Mouse (Mus musculus): ENCODE measurements at regions not wholly inside any gene's neighbourhood (a gene's known extent, or its start where the extent isn't known, plus 50 kb on each side); places are given as distances from the start of the nearest gene placed in this dataset.

GRCm38 (mm10) chr7:74224378-74224777 lies 210.9 kb upstream of the St8sia2 start:
- Histone ChIP-seq H3K36me3 (no peaks in the 10 kb centered on the region), H3K9me3 (no peaks in the 10 kb centered on the region), H3K27ac (no peak overlapping the region), H3K9ac (replicated peaks) (no peak overlapping the region), H3K4me2 (replicated peaks) (no peak overlapping the region), H3K4me1 (replicated peaks) (no peaks in the 10 kb centered on the region), H3K27me3 (no peaks in the 10 kb centered on the region), H3K4me3 (replicated peaks) (no peak overlapping the region)
- no peak for ATAC-seq
- WGBS = 67% methylated on average over 3 of the region's 3 CpGs

- no peak overlapping the region for H3K4me3 ChIP-seq (replicated peaks)
- no peaks in the 10 kb centered on the region for H3K27me3 ChIP-seq
- no peak overlapping the region for H3K9ac ChIP-seq (replicated peaks)
- no peaks in the 10 kb centered on the region for H3K36me3 ChIP-seq
- no peaks in the 10 kb centered on the region for H3K9me3 ChIP-seq
- 28% methylated on average over 4 of the region's 4 CpGs for WGBS
- H3K27ac ChIP-seq = no peak overlapping the region
- ATAC-seq = no peak
- H3K4me2 ChIP-seq (replicated peaks) = no peak overlapping the region
- H3K4me1 ChIP-seq (replicated peaks) = no peaks in the 10 kb centered on the region
Observed at GRCm38 (mm10) chr7:74200661-74201060, 187.2 kb upstream of the St8sia2 start.

GRCm38 (mm10) chr7:74198796-74199195 lies 185.3 kb upstream of the St8sia2 start:
- Histone ChIP-seq H3K27ac (no peak overlapping the region), H3K4me1 (replicated peaks) (no peaks in the 10 kb centered on the region), H3K9me3 (no peaks in the 10 kb centered on the region), H3K36me3 (no peaks in the 10 kb centered on the region), H3K4me3 (replicated peaks) (no peak overlapping the region), H3K9ac (replicated peaks) (no peak overlapping the region), H3K27me3 (no peaks in the 10 kb centered on the region), H3K4me2 (replicated peaks) (no peak overlapping the region)
- ATAC-seq = no peak
- WGBS = 88% methylated on average over 6 of the region's 6 CpGs

GRCm38 (mm10) chr7:74184661-74185060 lies 171.2 kb upstream of the St8sia2 start:
- Histone ChIP-seq H3K4me1 (replicated peaks) (no peaks in the 10 kb centered on the region), H3K36me3 (no peaks in the 10 kb centered on the region), H3K4me3 (replicated peaks) (no peak overlapping the region), H3K9ac (replicated peaks) (no peak overlapping the region), H3K4me2 (replicated peaks) (no peak overlapping the region), H3K27me3 (no peaks in the 10 kb centered on the region), H3K9me3 (no peaks in the 10 kb centered on the region), H3K27ac (no peak overlapping the region)
- ATAC-seq = no peak

DNA sequence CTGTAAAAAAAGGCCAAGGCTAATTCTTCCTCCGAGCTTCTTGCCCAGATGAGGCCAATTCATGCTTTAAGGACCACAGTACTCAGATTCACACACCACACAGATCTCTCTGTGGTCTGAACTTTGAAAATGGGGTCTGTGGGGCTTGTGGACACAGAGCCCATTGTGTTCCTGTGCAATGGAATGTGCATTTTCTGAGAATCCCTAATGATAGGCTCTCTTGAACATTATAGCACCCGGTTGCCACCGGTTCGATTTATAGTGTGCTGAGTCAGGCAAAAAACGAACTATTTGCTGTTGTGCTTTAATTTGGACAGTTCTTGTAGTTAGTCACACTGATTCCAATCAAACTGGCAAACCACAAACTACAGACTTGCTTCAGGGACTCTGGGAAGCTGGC lies 160.7 kb upstream of the St8sia2 start:
- Histone ChIP-seq H3K9me3 (no peaks in the 10 kb centered on the region), H3K27ac (no peak overlapping the region), H3K27me3 (no peaks in the 10 kb centered on the region), H3K9ac (replicated peaks) (no peak overlapping the region), H3K36me3 (no peaks in the 10 kb centered on the region), H3K4me2 (replicated peaks) (no peak overlapping the region), H3K4me3 (replicated peaks) (no peak overlapping the region), H3K4me1 (replicated peaks) (peaks cover 9% of the 10 kb centered on the region)
- no peak for ATAC-seq
- WGBS = 74% methylated on average over 5 of the region's 5 CpGs

DNA sequence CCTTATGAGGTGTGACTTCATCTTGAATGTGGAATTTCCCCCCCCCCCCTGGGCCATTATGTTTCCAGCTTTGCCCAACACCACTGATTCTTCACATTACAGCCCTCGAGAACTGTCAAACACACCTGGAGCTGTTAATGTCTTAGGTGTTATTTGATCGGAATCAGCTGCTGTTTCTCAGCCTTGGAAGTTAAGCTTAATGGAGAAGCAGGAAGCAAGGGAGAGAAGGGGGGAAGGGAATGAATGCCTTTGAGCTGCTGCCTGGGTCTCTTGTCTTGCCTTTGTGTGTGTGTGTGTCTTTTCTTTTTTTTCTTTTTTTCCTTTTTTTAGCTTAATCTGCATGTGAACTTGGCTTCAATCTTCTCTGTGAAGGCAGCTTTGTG lies 159.7 kb upstream of the St8sia2 start:
- no peak overlapping the region for H3K4me2 ChIP-seq (replicated peaks)
- H3K4me1 ChIP-seq (replicated peaks) = peaks cover 9% of the 10 kb centered on the region
- H3K4me3 ChIP-seq (replicated peaks) = no peak overlapping the region
- H3K36me3 ChIP-seq = no peaks in the 10 kb centered on the region
- H3K27me3 ChIP-seq = no peaks in the 10 kb centered on the region
- no peak for ATAC-seq
- H3K9me3 ChIP-seq = no peaks in the 10 kb centered on the region
- no peak overlapping the region for H3K9ac ChIP-seq (replicated peaks)
- 49% methylated on average over 2 of the region's 2 CpGs for WGBS
- H3K27ac ChIP-seq = no peak overlapping the region

- WGBS = 71% methylated on average over 4 of the region's 4 CpGs
- Histone ChIP-seq H3K4me2 (replicated peaks) (no peak overlapping the region), H3K4me3 (replicated peaks) (no peak overlapping the region), H3K9me3 (0 out of 2 replicates have a peak, but pooled peaks cover 4% of the 10 kb centered on the region), H3K27me3 (no peaks in the 10 kb centered on the region), H3K4me1 (replicated peaks) (peaks cover 9% of the 10 kb centered on the region), H3K9ac (replicated peaks) (no peak overlapping the region), H3K36me3 (no peaks in the 10 kb centered on the region), H3K27ac (no peak overlapping the region)
- ATAC-seq = no peak
Observed at GRCm38 (mm10) chr7:74172504-74173229, 159.2 kb upstream of the St8sia2 start.

- 73% methylated on average over 4 of the region's 4 CpGs for WGBS
- no peak for ATAC-seq
Observed at GRCm38 (mm10) chr7:74151590-74151989, 138.1 kb upstream of the St8sia2 start.

DNA sequence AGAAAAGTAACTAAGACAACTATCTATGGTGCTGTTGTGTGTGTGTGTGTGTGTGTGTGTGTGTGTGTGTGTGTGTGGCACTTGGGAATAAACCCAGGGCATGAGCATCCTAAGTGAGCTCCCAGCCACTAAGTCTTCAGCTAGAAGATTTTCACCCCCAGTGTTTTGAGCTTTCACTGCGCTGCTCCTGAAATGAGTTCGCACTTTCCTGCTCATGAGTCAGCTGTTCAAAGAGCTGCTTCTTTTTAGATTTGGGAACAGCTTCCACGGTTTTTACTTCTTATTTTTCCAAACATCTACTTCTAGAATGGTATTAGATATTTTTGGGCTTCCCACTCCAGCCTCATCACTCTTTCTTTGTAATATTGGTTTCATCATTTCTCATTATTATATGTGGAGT lies 129.7 kb upstream of the St8sia2 start:
- Histone ChIP-seq H3K9ac (replicated peaks) (no peak overlapping the region), H3K4me3 (replicated peaks) (no peak overlapping the region), H3K27me3 (no peaks in the 10 kb centered on the region), H3K4me2 (replicated peaks) (no peak overlapping the region), H3K36me3 (no peaks in the 10 kb centered on the region), H3K4me1 (replicated peaks) (no peaks in the 10 kb centered on the region), H3K9me3 (no peaks in the 10 kb centered on the region), H3K27ac (no peak overlapping the region)
- 92% methylated on average over 3 of the region's 3 CpGs for WGBS
- ATAC-seq = no peak

More at GRCm38 (mm10) chr7:74151590-74151989, 138.1 kb upstream of the St8sia2 start:
- no peak overlapping the region for H3K4me2 ChIP-seq (replicated peaks)
- H3K36me3 ChIP-seq = no peaks in the 10 kb centered on the region
- no peaks in the 10 kb centered on the region for H3K27me3 ChIP-seq
- H3K4me3 ChIP-seq (replicated peaks) = no peak overlapping the region
- no peak overlapping the region for H3K9ac ChIP-seq (replicated peaks)
- no peak overlapping the region for H3K27ac ChIP-seq
- H3K9me3 ChIP-seq = no peaks in the 10 kb centered on the region
- H3K4me1 ChIP-seq (replicated peaks) = no peaks in the 10 kb centered on the region

DNA sequence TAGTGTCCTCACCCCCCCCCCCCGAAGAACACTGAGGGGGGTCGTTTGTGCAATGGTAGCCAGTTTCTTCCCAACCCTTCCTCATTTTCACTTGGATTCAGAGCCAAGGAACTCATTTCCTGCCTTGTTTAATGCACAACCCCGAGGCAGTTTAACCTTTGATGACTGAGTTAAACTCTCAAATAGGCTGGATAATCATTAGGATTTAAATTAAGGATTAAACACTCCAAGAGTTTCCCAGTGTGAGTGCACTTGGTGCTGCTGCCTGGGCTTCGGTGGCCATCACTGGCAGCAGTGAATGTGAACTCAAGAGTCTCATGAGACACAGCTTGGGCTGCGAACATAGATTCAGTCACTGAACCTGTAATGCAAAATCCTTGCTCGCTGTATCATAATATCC lies 124.7 kb upstream of the St8sia2 start:
- Histone ChIP-seq H3K4me2 (replicated peaks) (no peak overlapping the region), H3K9me3 (no peaks in the 10 kb centered on the region), H3K27me3 (no peaks in the 10 kb centered on the region), H3K27ac (no peak overlapping the region), H3K4me1 (replicated peaks) (no peaks in the 10 kb centered on the region), H3K9ac (replicated peaks) (no peak overlapping the region), H3K4me3 (replicated peaks) (no peak overlapping the region), H3K36me3 (no peaks in the 10 kb centered on the region)
- 63% methylated on average over 6 of the region's 6 CpGs for WGBS
- ATAC-seq = no peak

- 0 out of 2 replicates have a peak overlapping the region, but pooled peaks have one; percentile 20 for H3K4me2 ChIP-seq (replicated peaks)
- H3K27me3 ChIP-seq = no peaks in the 10 kb centered on the region
- no peak overlapping the region for H3K4me3 ChIP-seq (replicated peaks)
- H3K9me3 ChIP-seq = no peaks in the 10 kb centered on the region
- peak overlapping the region; percentile 71 for H3K27ac ChIP-seq
- peaks cover 24% of the 10 kb centered on the region for H3K4me1 ChIP-seq (replicated peaks)
- ATAC-seq = peak; percentile 86
- no peaks in the 10 kb centered on the region for H3K36me3 ChIP-seq
- no peak overlapping the region for H3K9ac ChIP-seq (replicated peaks)
- WGBS = 10% methylated on average over 8 of the region's 8 CpGs
Observed at GRCm38 (mm10) chr7:74130206-74130836, 116.8 kb upstream of the St8sia2 start.

DNA sequence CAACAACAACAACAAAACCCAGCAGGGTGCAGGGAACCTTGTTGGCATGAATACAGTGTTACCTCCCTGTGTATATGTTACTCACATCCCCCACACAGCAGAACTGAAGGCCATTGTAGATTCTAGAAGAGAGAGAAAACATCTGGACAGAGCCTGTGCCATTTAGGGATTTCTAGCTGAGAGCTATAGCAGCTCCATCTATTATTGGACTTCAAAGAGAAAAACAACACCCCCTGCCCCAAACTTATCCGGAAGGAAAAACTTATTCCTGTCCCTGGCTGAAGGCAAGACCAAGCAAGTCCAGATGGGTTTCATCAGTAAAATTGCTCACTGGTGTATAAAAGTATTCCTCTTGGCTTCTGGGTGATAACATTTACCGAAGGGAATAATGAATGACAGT lies 98.6 kb upstream of the St8sia2 start:
- 80% methylated on average over 2 of the region's 2 CpGs for WGBS
- no peak for ATAC-seq
- no peaks in the 10 kb centered on the region for H3K9me3 ChIP-seq
- H3K4me1 ChIP-seq (replicated peaks) = 0 out of 2 replicates have a peak, but pooled peaks cover 3% of the 10 kb centered on the region
- no peak overlapping the region for H3K4me3 ChIP-seq (replicated peaks)
- H3K9ac ChIP-seq (replicated peaks) = no peak overlapping the region
- H3K27me3 ChIP-seq = no peaks in the 10 kb centered on the region
- H3K36me3 ChIP-seq = no peaks in the 10 kb centered on the region
- no peak overlapping the region for H3K4me2 ChIP-seq (replicated peaks)
- no peak overlapping the region for H3K27ac ChIP-seq

DNA sequence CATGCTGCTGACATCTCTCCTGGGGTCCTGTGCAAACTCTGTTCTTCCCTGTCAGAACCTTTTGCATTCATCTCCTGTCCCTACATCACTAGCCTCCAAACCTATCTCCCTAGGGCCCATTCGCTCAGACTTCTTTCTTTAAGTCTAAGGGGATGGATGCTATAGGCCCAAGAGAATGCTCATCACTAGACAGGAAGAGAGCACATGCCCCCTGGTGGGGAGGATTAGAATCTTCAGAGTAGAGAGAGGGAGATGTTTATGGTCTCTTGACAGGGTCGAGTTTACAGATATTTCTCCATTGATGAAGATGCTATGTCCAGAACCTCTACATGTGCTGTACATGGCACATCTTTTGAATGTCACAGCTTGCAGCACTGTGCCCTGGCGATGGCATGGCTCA lies 94.9 kb upstream of the St8sia2 start:
- WGBS = 71% methylated on average over 3 of the region's 3 CpGs
- no peak for ATAC-seq
- no peaks in the 10 kb centered on the region for H3K27me3 ChIP-seq
- H3K9me3 ChIP-seq = no peaks in the 10 kb centered on the region
- no peak overlapping the region for H3K9ac ChIP-seq (replicated peaks)
- H3K4me3 ChIP-seq (replicated peaks) = no peak overlapping the region
- H3K36me3 ChIP-seq = no peaks in the 10 kb centered on the region
- H3K4me2 ChIP-seq (replicated peaks) = no peak overlapping the region
- no peak overlapping the region for H3K27ac ChIP-seq
- 0 out of 2 replicates have a peak, but pooled peaks cover 3% of the 10 kb centered on the region for H3K4me1 ChIP-seq (replicated peaks)

All from midbrain, embryonic 13.5 days (tissue).